Mouse (Mus musculus) spleen, adult 2 months (tissue): ENCODE measurements around the gene Hdhd5.

Source experiments
- CTCF ChIP-seq: fragments of 200-500 bp; IDR thresholded peaks from 2 replicates; pipeline ENCODE4 v1.5.1; 2011; ENCODE audit warnings: mild to moderate bottlenecking, inconsistent platforms; ENCODE audit not compliant: insufficient read depth, insufficient read length, insufficient replicate concordance; ENCODE audit errors: extremely low read depth
- POLR2A ChIP-seq: fragments of 200-500 bp; IDR thresholded peaks from 2 replicates; pipeline ENCODE4 v1.6.1; 2011; ENCODE audit warnings: low read depth, low read length, inconsistent platforms

DNA sequence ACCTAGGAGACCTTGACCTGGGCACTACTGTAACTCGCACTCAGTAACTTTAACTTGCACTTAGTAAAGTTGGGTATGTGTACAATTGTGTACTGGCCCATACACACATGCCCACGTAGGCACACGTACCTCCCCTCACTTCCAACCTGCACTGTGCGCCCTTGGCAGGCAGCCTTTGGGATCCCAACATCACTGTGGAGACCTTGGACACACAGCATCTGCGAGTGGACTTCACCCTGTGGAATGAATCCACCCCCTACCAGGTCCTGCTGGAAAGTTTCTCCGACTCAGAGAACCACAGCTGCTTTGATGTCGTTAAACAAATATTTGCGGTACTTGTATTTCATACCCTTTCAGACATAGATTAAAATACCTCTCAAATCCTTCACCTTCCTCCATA, 55.8 kb downstream of the Hdhd5 start:
- no peak for TF ChIP-seq CTCF
- no peak for TF ChIP-seq POLR2A
